Mouse (Mus musculus): ENCODE measurements around the gene B4gat1.

- no peak for TF ChIP-seq CTCF (IDR thresholded peaks at IDR 0.05; ENCODE audit: low read depth, low read length)
- no peak for TF ChIP-seq POLR2A (IDR thresholded peaks at IDR 0.05; ENCODE audit: borderline replicate concordance, low read depth, low read length)
Observed at GRCm38 (mm10) chr19:5071545-5072369, 33.1 kb downstream of the B4gat1 start.

Measured in bone marrow macrophage, adult 2 months (primary cell).